Mouse (Mus musculus): ENCODE measurements around the gene Spn. TPM values are rescaled to one million over a fixed set of nuclear protein-coding genes. Genes with fewer than 3 reads are reported as not detected.

The Spn gene
- polyA plus RNA-seq, 1 experiment: 3.9 TPM

DNA sequence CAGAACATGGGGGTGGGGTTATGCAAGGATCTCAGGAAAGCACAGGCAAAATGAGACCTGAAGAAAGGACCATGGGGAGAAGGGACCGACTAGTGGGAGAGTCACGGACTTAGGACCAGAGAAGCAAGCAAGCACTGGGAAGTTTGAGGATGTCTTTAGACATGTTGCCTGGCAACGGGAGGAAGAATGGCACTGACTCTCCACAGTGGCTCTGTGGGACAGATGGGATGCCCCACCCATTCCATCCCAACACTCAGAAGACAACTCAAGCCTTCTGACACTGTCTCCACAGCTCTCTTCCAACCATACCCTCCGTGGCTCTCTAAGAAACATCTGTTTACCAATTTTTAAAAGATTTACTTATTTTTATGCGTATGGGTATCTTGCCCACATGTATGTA lies 4.5 kb downstream of the Spn start:
- Histone ChIP-seq H3K27ac (ENCODE audit: insufficient read depth, low read depth, low read length) (no peak overlapping the region), H3K4me1 (ENCODE audit: control insufficient read depth, insufficient read depth, insufficient read length, low read length) (peaks cover 3% of the 10 kb centered on the region; the same call in 1 of the 2 replicates), H3K4me3 (ENCODE audit: low read depth, low read length) (no peak overlapping the region), H3K27me3 (ENCODE audit: control insufficient read depth, insufficient read depth, low read length) (no peaks in the 10 kb centered on the region), H3K36me3 (ENCODE audit: control insufficient read depth, insufficient read depth, low read length) (no peaks in the 10 kb centered on the region)
- 62% methylated on average over 5 of the region's 5 CpGs for WGBS
- no peak for TF ChIP-seq POLR2A (IDR thresholded peaks at IDR 0.05; ENCODE audit: low read depth, low read length)
- TF ChIP-seq CTCF (IDR thresholded peaks at IDR 0.05; ENCODE audit: extremely low read depth, insufficient read length, insufficient replicate concordance, low read depth, low read length): no peak

DNA sequence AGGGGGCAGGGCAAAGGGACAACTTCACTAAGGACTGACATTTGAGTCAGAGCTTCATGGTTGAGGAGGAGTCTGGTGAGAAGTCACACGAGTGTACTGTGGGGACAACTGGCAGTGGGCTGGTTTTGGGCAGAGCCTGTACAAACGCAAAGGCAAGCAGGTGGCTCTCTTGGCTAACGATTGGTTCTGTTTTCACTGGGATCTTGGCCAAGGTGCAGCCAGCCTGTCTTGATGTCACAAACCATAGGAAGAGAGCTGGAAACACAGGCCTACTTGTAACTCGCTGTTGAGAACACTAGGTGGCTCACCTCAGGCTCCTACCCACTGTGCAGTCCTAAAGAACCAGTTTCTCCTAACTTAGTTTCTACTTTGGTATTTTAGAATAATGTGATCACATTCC lies 8.0 kb downstream of the Spn start:
- Histone ChIP-seq H3K27me3 (ENCODE audit: control insufficient read depth, insufficient read depth, low read length) (no peaks in the 10 kb centered on the region), H3K4me1 (ENCODE audit: control insufficient read depth, insufficient read depth, insufficient read length, low read length) (peaks cover 3% of the 10 kb centered on the region; the same call in 1 of the 2 replicates), H3K27ac (ENCODE audit: insufficient read depth, low read depth, low read length) (no peak overlapping the region), H3K4me3 (ENCODE audit: low read depth, low read length) (no peak overlapping the region), H3K36me3 (ENCODE audit: control insufficient read depth, insufficient read depth, low read length) (no peaks in the 10 kb centered on the region)
- 3% methylated on average over 4 of the region's 4 CpGs for WGBS
- TF ChIP-seq CTCF (IDR thresholded peaks at IDR 0.05; ENCODE audit: extremely low read depth, insufficient read length, insufficient replicate concordance, low read depth, low read length): peak; percentile 45; the same call in 1 of the 2 replicates
- no peak for TF ChIP-seq POLR2A (IDR thresholded peaks at IDR 0.05; ENCODE audit: low read depth, low read length)

DNA sequence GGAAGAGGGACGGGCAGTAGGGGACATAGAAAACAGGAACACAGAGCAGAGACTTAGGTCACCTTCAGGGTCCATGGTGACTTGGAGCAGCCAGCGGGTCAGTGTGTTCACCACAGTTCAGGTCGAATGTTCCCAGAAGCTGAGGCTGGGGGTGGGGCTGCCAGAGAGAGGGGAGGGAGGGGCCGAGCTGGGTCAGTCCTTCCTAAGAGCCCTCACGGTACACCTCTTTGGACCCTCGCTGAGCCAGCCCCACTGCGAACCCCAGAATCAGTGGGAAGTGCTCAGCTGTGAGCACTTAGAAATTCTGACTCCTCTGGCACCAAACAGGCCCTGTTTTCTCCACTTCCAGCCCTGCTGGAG lies 15.7 kb downstream of the Spn start, which contains the start of gene Qprt:
Gene Qprt, minus strand, starts transcription at position 316 of the 360 bp plus-strand sequence.
- Histone ChIP-seq H3K27ac (ENCODE audit: insufficient read depth, low read depth, low read length) (no peak within 1 kb of the TSS), H3K36me3 (ENCODE audit: control insufficient read depth, insufficient read depth, low read length) (no peaks in the 10 kb centered on the region), H3K4me3 (ENCODE audit: low read depth, low read length) (no peak within 1 kb of the TSS), H3K4me1 (ENCODE audit: control insufficient read depth, insufficient read depth, insufficient read length, low read length) (peaks cover 24% of the 10 kb centered on the region), H3K27me3 (ENCODE audit: control insufficient read depth, insufficient read depth, low read length) (no peaks in the 10 kb centered on the region)
- 56% methylated on average over 7 of the region's 7 CpGs for whole genome bisulfite sequencing
- TF ChIP-seq CTCF (IDR thresholded peaks at IDR 0.05; ENCODE audit: extremely low read depth, insufficient read length, insufficient replicate concordance, low read depth, low read length) (no peak), POLR2A (IDR thresholded peaks at IDR 0.05; ENCODE audit: low read depth, low read length) (no peak)

DNA sequence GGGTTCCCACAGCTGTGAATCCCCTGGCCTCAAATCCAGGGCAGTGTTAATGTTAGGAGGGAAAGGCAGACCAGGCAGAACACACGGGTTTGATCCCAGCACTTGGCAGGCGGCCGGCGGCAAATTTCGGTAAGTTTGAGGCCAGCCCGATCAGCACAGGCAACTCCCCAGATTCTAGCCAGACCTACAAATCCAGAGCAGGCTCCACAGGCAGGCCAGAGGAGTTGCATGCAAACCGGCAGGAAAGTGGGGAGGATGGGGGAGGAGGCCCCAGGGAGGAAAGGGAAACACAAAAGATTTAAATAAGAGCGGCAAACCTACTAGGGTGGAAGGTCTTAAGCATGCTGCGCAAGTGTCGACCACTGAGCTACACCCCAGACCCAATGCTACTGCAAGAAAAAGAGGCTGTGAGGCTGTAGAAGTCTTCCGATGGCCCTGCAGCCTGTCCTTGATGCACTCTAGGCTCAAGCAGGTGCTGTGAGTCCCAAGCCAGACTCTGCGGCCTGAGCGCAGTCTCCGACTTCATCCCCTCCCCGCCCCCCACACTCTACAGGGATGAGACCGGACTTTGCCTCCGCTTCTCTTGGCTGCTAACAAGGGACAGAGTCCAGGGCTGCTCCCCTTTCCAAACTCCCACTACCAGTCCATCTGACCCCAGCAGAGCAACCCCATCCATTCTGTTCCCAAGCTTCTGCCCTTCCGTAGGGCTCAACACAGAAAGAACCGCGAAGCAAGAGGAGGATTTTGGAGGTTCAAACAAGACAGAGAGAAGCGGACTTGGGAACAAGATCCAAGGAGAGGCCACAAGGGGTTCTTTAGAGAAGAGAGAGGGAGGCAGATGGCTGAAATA lies 16.3 kb downstream of the Spn start:
- Histone ChIP-seq H3K27ac (ENCODE audit: insufficient read depth, low read depth, low read length) (no peak overlapping the region), H3K27me3 (ENCODE audit: control insufficient read depth, insufficient read depth, low read length) (no peaks in the 10 kb centered on the region), H3K4me1 (ENCODE audit: control insufficient read depth, insufficient read depth, insufficient read length, low read length) (peaks cover 24% of the 10 kb centered on the region), H3K4me3 (ENCODE audit: low read depth, low read length) (no peak overlapping the region), H3K36me3 (ENCODE audit: control insufficient read depth, insufficient read depth, low read length) (no peaks in the 10 kb centered on the region)
- no peak for TF ChIP-seq POLR2A (IDR thresholded peaks at IDR 0.05; ENCODE audit: low read depth, low read length)
- TF ChIP-seq CTCF (IDR thresholded peaks at IDR 0.05; ENCODE audit: extremely low read depth, insufficient read length, insufficient replicate concordance, low read depth, low read length): no peak
- 43% methylated on average over 21 of the region's 21 CpGs for WGBS

DNA sequence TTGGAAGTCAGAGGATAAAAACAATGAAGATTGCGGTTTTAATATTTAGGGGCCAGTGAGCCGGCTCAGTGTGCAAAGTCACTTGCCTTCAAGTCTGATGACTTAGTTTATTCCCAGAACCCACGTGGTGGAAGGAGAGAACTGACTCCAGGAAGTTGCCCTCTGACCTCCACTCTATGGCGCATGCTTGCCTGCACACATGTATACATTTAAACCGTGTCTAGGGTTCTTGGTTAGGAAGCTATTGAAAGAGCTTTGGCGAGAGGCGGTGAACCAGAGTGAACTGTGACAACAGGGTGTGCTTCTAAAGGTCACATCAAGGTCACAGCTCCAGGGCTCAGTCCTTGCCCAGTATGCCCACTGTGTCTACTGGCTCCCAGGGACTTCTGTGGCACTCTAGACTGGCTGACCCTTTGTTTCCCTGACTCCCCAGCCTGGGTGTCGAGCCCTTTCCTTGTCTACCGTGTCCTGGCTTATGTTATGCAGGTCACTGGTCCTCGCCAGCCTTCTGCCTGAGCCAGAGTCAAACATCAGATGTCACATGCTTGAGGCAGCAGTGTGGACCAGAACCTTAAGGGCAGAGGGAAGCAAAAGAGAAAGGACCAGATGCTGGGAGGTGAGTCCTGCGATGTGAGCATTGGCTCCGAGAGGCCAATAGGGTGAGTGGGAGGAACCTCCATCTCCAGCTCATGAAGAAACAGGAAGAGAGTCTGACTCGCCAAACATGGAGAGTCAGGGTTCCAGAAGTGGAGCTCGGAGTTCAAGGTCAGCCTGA lies 18.8 kb downstream of the Spn start:
- no peak overlapping the region for H3K27ac ChIP-seq (ENCODE audit: insufficient read depth, low read depth, low read length)
- no peak for TF ChIP-seq POLR2A (IDR thresholded peaks at IDR 0.05; ENCODE audit: low read depth, low read length)
- TF ChIP-seq CTCF (IDR thresholded peaks at IDR 0.05; ENCODE audit: extremely low read depth, insufficient read length, insufficient replicate concordance, low read depth, low read length): no peak

DNA sequence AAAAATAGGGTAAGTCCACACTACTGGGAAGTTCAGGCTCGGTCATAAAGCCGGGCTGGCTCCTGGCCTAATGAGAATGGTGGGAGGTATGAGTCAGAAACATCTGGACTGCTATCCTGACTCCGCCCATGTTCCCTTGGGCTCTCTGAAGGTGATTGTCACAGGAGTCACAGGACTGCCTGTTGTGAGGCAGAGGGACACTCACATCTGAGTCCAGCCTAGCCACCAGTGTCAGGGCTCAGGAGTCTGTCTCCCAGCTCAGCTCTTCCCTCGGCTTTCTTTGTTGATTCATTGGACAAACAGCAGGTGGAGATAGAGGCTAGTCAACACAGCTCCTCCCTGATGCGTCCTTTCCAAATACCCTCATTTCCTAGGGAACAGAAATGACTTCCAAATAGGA lies 19.7 kb downstream of the Spn start:
- Histone ChIP-seq H3K27ac (ENCODE audit: insufficient read depth, low read depth, low read length) (peak overlapping the region; percentile 1), H3K36me3 (ENCODE audit: control insufficient read depth, insufficient read depth, low read length) (no peaks in the 10 kb centered on the region), H3K4me1 (ENCODE audit: control insufficient read depth, insufficient read depth, insufficient read length, low read length) (peaks cover 32% of the 10 kb centered on the region), H3K4me3 (ENCODE audit: low read depth, low read length) (no peak overlapping the region), H3K27me3 (ENCODE audit: control insufficient read depth, insufficient read depth, low read length) (no peaks in the 10 kb centered on the region)
- 11% methylated on average over 5 of the region's 5 CpGs for WGBS
- no peak; the same call in 1 of the 2 replicates for TF ChIP-seq POLR2A (IDR thresholded peaks at IDR 0.05; ENCODE audit: low read depth, low read length)
- TF ChIP-seq CTCF (IDR thresholded peaks at IDR 0.05; ENCODE audit: extremely low read depth, insufficient read length, insufficient replicate concordance, low read depth, low read length): no peak

More for the DNA sequence above, 18.8 kb downstream of the Spn start:
- 65% methylated on average over 14 of the region's 14 CpGs for WGBS
- Histone ChIP-seq H3K4me3 (ENCODE audit: low read depth, low read length) (no peak overlapping the region), H3K4me1 (ENCODE audit: control insufficient read depth, insufficient read depth, insufficient read length, low read length) (peaks cover 29% of the 10 kb centered on the region), H3K36me3 (ENCODE audit: control insufficient read depth, insufficient read depth, low read length) (no peaks in the 10 kb centered on the region), H3K27me3 (ENCODE audit: control insufficient read depth, insufficient read depth, low read length) (no peaks in the 10 kb centered on the region)
